Mouse (Mus musculus) spleen, adult 2 months (tissue): ENCODE measurements at regions not wholly inside any gene's neighbourhood (a gene's known extent, or its start where the extent isn't known, plus 50 kb on each side); places are given as distances from the start of the nearest gene placed in this dataset.

Source experiments
- DNase-seq, 2 experiments: peaks; one replicate each; pipeline versions ENCODE4 v3.0.0 to v3.0.0-alpha.2; 2012 to 2021; ENCODE audit warnings: low spot score in 2 of 2, low read depth in 1 of 2
- H3K27ac ChIP-seq: fragments of 200-500 bp; 2 replicates; pipeline ENCODE4 v1.5.1; 2012; ENCODE audit warnings: low read length, inconsistent platforms; ENCODE audit not compliant: insufficient read depth
- H3K27me3 ChIP-seq: fragments of 200-500 bp; 2 replicates; pipeline ENCODE4 v1.6.1; 2012; ENCODE audit warnings: mild to moderate bottlenecking, moderate library complexity, low read length, inconsistent platforms; ENCODE audit not compliant: control insufficient read depth, insufficient read depth
- H3K36me3 ChIP-seq: fragments of 200-500 bp; 2 replicates; pipeline ENCODE4 v1.6.1; 2012; ENCODE audit warnings: mild to moderate bottlenecking, low read length, inconsistent platforms; ENCODE audit not compliant: control insufficient read depth, insufficient read depth
- H3K4me1 ChIP-seq: fragments of 200-500 bp; 2 replicates; pipeline ENCODE4 v1.6.1; 2011; ENCODE audit warnings: inconsistent platforms; ENCODE audit not compliant: control insufficient read depth, insufficient read depth, insufficient read length
- H3K4me3 ChIP-seq: fragments of 200-500 bp; 2 replicates; pipeline ENCODE4 v1.5.1; 2011; ENCODE audit warnings: mild to moderate bottlenecking, inconsistent platforms; ENCODE audit not compliant: insufficient read depth, insufficient read length; ENCODE audit errors: extremely low read depth
- CTCF ChIP-seq: fragments of 200-500 bp; IDR thresholded peaks from 2 replicates; pipeline ENCODE4 v1.5.1; 2011; ENCODE audit warnings: mild to moderate bottlenecking, inconsistent platforms; ENCODE audit not compliant: insufficient read depth, insufficient read length, insufficient replicate concordance; ENCODE audit errors: extremely low read depth
- POLR2A ChIP-seq: fragments of 200-500 bp; IDR thresholded peaks from 2 replicates; pipeline ENCODE4 v1.6.1; 2011; ENCODE audit warnings: low read depth, low read length, inconsistent platforms
- WGBS: fragments of 180-500 bp; shearing (Covaris S2); methylation state at CpG from one replicate; pipeline ENCODE4 v1.1.7; 2018; 5-methylcytosine and 5-hydroxymethylcytosine counted together

DNA sequence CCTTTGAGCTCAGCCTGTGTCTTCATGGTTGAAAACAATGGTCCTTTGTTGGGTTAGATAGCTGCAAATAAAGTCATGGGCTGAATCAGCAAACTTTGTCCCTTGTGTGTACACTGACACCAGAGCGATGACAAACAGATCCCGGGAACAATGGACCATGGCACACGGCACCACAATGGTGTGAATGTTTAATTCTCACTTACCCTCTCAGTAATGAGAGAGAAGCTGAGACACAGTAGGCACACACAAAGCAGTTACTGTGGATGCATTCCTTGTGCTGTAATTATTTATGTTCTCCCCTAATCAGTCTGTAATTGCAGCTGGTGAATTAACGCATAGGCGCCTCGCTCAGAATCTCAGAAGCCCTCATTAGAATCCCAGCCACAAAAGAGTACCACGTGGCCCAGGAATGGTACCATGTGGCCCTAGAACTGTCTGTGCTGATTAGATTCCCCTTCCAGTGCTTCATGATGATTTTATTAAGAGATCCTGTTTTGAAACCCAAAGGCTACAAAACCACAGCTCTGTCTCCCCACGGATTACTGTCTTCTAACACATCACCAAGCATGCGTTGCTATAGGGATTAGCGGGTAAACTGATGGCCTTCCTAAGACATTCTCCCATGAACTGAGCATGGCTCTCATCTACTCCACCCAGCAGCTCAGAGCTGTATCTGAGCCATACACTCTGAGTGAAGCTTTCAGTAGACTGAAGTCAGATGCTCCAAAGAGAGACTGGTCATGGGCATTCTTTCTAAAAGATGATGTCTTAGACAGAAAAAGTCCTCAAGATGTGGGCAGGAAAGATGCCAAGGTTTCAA is 250.8 kb downstream of the Wdr11 start:
- TF ChIP-seq POLR2A: no peak
- TF ChIP-seq CTCF: no peak
- H3K36me3 ChIP-seq: no peaks in the 10 kb centered on the region
- H3K4me1 ChIP-seq: no peaks in the 10 kb centered on the region
- 84% methylated on average over 10 of the region's 10 CpGs for WGBS
- no peaks in the 10 kb centered on the region for H3K27me3 ChIP-seq
- no peak overlapping the region for H3K4me3 ChIP-seq
- no peak for DNase-seq
- H3K27ac ChIP-seq: no peak overlapping the region

DNA sequence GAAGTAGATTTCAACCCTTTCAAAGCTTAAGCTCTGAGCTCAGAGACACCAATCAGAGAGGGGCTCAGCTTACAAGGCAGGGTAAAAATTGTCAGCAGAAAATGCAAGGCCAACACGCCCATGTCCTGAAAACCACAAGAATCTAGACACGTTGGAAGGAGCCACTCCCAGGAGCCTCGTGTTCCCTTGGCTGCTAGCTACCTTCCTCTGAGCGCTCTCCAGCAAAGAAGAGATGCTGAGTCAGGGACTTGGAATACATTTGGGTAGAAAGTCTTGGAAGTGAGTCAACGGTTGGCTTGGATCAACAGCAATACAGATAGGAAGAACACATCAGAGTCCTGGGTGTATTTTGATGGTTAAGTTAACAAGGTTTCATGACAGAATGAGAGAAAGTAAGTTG is 255.5 kb downstream of the Wdr11 start:
- Histone ChIP-seq H3K36me3 (no peaks in the 10 kb centered on the region), H3K4me1 (no peaks in the 10 kb centered on the region), H3K27me3 (no peaks in the 10 kb centered on the region), H3K4me3 (no peak overlapping the region), H3K27ac (no peak overlapping the region)
- 58% methylated on average over 5 of the region's 5 CpGs for WGBS
- DNase-seq: no peak
- TF ChIP-seq CTCF: no peak

DNA sequence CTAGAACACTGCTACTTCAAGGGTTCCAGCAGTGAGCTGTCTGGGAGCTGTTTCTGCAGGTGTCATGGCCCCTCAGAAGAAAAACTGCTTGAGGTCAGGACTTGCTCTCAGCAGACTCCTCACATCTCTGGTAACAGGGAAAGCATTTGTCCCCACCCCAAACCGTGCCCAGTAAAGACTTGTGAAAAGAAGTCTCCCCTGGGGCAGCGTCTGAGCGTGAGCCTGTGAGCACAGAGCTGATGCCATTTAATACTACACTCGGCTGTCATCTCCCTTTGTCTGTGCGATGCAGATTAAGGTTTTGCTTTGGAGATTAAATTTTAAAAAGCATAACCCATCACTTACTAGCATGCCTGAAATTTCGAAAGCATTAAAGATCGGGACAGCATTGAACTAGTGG is 261.9 kb downstream of the Wdr11 start:
- DNase-seq: no peak
- Histone ChIP-seq H3K27ac (no peak overlapping the region), H3K36me3 (no peaks in the 10 kb centered on the region), H3K27me3 (no peaks in the 10 kb centered on the region), H3K4me1 (no peaks in the 10 kb centered on the region), H3K4me3 (no peak overlapping the region)
- no peak for TF ChIP-seq CTCF
- TF ChIP-seq POLR2A: no peak
- 72% methylated on average over 7 of the region's 7 CpGs for WGBS

DNA sequence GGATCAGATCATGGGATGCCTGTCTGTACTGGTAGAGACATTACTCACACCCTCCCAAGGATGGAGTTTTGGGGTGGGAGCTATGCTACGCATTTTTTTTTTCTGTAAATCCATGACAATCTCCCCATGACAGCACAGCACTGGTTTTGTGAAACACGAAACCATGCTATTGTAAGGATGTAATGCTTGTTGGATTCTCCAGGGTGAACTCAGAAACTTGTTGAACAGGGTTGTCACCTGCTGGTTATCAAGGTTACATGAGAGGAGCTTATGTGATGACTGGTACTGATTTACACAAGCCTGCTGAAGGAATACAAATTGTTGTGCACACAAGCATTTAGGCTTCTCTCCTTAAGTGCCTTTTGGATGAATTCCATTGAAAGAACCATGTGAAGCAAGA is 263.3 kb downstream of the Wdr11 start:
- no peaks in the 10 kb centered on the region for H3K27me3 ChIP-seq
- H3K4me3 ChIP-seq: no peak overlapping the region
- no peaks in the 10 kb centered on the region for H3K4me1 ChIP-seq
- H3K36me3 ChIP-seq: no peaks in the 10 kb centered on the region
- no peak overlapping the region for H3K27ac ChIP-seq
- DNase-seq: no peak
- no peak for TF ChIP-seq POLR2A
- no peak for TF ChIP-seq CTCF
- WGBS: 93% methylated on average over 2 of the region's 2 CpGs

DNA sequence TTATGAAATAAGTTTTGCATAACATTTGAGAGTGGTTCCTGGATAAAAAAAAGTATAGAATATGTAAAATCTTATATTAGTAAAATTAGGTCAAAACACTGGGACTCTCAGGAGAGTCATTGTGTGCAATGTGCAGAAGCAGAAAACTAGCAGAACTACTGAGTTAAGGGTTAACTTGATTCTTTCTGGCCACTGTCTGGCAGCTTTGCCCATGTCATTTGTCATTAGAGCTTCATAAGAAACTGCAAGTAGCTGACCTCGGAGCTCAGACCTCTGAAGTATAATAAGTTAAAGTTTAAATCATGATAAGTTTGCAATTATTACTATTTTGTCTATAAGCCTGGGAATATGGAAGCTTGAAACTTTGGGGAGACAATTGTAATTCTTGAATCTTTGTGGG is 271.3 kb downstream of the Wdr11 start:
- H3K4me1 ChIP-seq: no peaks in the 10 kb centered on the region
- WGBS: 41% methylated on average over 1 of the region's 1 CpGs
- TF ChIP-seq CTCF (no peak), POLR2A (no peak)
- H3K36me3 ChIP-seq: no peaks in the 10 kb centered on the region
- no peaks in the 10 kb centered on the region for H3K27me3 ChIP-seq
- no peak overlapping the region for H3K4me3 ChIP-seq
- H3K27ac ChIP-seq: no peak overlapping the region
- DNase-seq: no peak

DNA sequence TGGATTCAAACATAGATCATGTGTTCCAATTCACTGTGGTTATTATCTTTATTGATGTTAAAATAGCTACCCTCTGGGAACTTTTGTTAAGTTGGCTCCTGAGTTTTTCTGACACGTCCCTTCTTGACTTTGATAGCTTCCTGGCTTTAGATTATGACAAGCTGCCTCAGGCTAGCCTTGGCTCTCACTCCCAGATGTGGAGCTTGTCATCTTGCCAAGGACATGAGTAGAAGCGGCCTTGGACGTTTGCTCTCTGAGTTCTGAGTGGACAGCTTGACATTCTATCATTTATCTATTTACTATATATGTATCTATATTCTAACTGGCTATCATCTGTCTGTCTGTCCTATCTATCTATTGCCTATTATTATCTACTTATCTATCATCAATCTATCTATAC is 273.9 kb downstream of the Wdr11 start:
- 86% methylated on average over 3 of the region's 3 CpGs for WGBS
- Histone ChIP-seq H3K4me1 (no peaks in the 10 kb centered on the region), H3K36me3 (no peaks in the 10 kb centered on the region), H3K4me3 (no peak overlapping the region), H3K27ac (no peak overlapping the region), H3K27me3 (no peaks in the 10 kb centered on the region)
- TF ChIP-seq CTCF: no peak
- TF ChIP-seq POLR2A: no peak
- no peak for DNase-seq

DNA sequence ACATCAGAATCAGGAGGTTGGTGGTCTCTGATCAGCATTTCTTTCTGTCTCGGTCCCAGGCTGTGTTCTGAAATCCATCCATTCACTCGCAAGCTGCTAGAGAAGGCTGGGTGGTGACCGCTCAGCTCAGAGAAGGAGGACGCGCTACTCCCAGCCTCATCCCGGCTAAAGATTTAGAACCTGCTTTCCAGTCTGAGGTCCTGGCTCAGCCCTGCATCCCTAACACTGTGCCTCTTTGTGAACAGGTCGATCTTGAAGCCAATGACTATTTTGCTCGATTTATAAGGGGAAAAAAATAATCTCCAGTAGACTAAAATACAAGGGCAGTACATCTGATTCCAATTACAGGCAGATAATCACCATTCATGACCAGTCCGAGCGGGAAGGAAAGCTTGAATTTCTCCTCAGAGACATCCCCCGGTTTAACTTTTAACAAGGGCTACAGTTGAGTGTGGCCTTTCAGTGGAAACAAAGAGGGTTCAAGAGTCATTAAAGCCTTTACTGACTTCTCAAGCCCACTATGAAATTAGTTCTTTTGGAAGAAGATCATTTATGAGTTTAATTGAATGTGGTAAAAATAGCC is 280.6 kb downstream of the Wdr11 start:
- Histone ChIP-seq H3K4me1 (no peaks in the 10 kb centered on the region), H3K4me3 (no peak overlapping the region), H3K27ac (no peak overlapping the region), H3K27me3 (no peaks in the 10 kb centered on the region), H3K36me3 (no peaks in the 10 kb centered on the region)
- TF ChIP-seq POLR2A: no peak
- TF ChIP-seq CTCF: no peak
- 91% methylated on average over 11 of the region's 11 CpGs for WGBS
- no peak for DNase-seq
